13 mouse cellular contexts compared by ENCODE assay signal in the genomic region with DNA sequence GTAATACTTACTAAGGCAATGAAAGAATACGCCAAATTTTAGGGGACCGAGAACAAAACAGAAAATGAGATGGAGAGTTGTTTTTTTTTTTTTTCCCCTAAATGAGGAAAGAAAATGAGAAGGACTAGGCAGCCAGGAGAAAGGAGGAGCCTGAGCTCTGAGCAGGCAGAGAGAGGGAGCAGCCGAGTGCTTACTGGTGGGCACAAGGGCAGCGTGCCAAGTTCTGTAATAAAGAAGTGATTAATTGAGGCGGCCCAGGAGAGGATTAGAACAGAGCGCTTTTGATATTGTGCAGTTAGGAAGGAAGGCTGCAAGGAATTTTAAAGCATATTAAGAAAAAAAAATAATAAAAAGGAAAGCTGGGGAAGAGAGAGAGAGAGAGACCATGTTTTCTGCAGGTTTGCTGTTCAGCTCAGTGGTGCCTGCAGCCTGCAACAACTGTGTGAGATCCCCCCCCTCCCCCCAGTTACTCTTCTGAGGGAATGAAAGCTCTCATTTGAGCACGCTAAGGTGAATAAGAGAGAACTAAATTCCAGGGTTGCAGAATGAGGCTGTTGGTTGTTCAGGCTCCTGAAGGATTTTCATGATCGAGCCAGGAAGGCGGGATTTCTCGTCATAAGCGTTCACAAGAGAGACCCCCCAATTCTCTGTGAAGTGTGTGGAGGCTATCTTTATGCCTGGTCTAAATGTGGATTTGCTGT. TPM values are rescaled to one million over a fixed set of nuclear protein-coding genes. Genes with fewer than 3 reads are reported as not detected.
DNase-seq lines count a peak whose midpoint lies in the region; ATAC-seq and TF ChIP-seq lines count a peak whose summit lies in the region.
"Had no signal": no experiment of that assay in that cellular context is flagged by ENCODE, and none has a peak within 500 bp of the region (broad histone marks: within the 10 kb centered on the region; RNA-seq: fewer than 3 reads in every experiment).

No protein-coding gene starts in this region.

- no peak overlapping the region for H3K4me3 ChIP-seq in hindbrain, embryonic 12.5 days
- H3K4me3 ChIP-seq in hindbrain, embryonic 11.5 days (ENCODE audit: low read depth, low read length) = no peak overlapping the region
- no peak overlapping the region for H3K4me3 ChIP-seq in stomach, embryonic 14.5 days (ENCODE audit: low read depth, low read length)
- H3K4me3 ChIP-seq in stomach, postnatal 0 days (ENCODE audit: low read depth, low read length) = no peak overlapping the region
- no peak overlapping the region for H3K4me3 ChIP-seq in limb, embryonic 14.5 days (replicated peaks; ENCODE audit: low read length)
- no peak overlapping the region for H3K4me3 ChIP-seq in stomach, embryonic 16.5 days (replicated peaks; ENCODE audit: low read length)
- H3K4me3 ChIP-seq: left cerebral cortex, adult 2 months had no signal

- WGBS in hindbrain, embryonic 12.5 days = 58% methylated on average over 11 of the region's 11 CpGs
- 75% methylated on average over 11 of the region's 11 CpGs for WGBS in hindbrain, embryonic 11.5 days
- 40% methylated on average over 11 of the region's 11 CpGs for WGBS in stomach, embryonic 14.5 days
- WGBS in stomach, postnatal 0 days = 41% methylated on average over 11 of the region's 11 CpGs
- WGBS in limb, embryonic 14.5 days = 40% methylated on average over 11 of the region's 11 CpGs
- whole genome bisulfite sequencing in stomach, embryonic 16.5 days = 42% methylated on average over 11 of the region's 11 CpGs

- peaks cover 23% of the 10 kb centered on the region for H3K4me1 ChIP-seq in hindbrain, embryonic 12.5 days
- peaks cover 3% of the 10 kb centered on the region for H3K4me1 ChIP-seq in hindbrain, embryonic 11.5 days (replicated peaks; ENCODE audit: control insufficient read depth, insufficient read depth, low read length)
- peaks cover 20% of the 10 kb centered on the region; the same call in 1 of the 2 replicates for H3K4me1 ChIP-seq in stomach, embryonic 14.5 days (ENCODE audit: control insufficient read depth, insufficient read depth, low read length)
- H3K4me1 ChIP-seq in stomach, postnatal 0 days (replicated peaks; ENCODE audit: control insufficient read depth, insufficient read depth) = no peaks in the 10 kb centered on the region
- H3K4me1 ChIP-seq in limb, embryonic 14.5 days (ENCODE audit: control insufficient read depth, insufficient read depth, low read length) = peaks cover 17% of the 10 kb centered on the region
- 0 out of 2 replicates have a peak, but pooled peaks cover 2% of the 10 kb centered on the region for H3K4me1 ChIP-seq in stomach, embryonic 16.5 days (ENCODE audit: control insufficient read depth, insufficient read depth, low read length)

- no peaks in the 10 kb centered on the region for H3K36me3 ChIP-seq in hindbrain, embryonic 12.5 days
- H3K36me3 ChIP-seq in hindbrain, embryonic 11.5 days (ENCODE audit: control insufficient read depth, insufficient read depth, low read length) = no peaks in the 10 kb centered on the region
- H3K36me3 ChIP-seq in stomach, embryonic 14.5 days (ENCODE audit: control insufficient read depth, insufficient read depth, low read length) = no peaks in the 10 kb centered on the region
- no peaks in the 10 kb centered on the region for H3K36me3 ChIP-seq in stomach, postnatal 0 days (ENCODE audit: control insufficient read depth, insufficient read depth, low read length)
- no peaks in the 10 kb centered on the region for H3K36me3 ChIP-seq in limb, embryonic 14.5 days (ENCODE audit: control insufficient read depth, insufficient read depth, low read length)
- H3K36me3 ChIP-seq in stomach, embryonic 16.5 days (ENCODE audit: control insufficient read depth, insufficient read depth, low read length) = no peaks in the 10 kb centered on the region

- DNase-seq in hindbrain, embryonic 11.5 days (ENCODE audit: low spot score) = no peak
- no peak for DNase-seq in stomach, postnatal 0 days (ENCODE audit: low spot score)
- peak; percentile 76 for DNase-seq in limb, embryonic 14.5 days (ENCODE audit: low spot score)
- DNase-seq in heart, adult 9 months (ENCODE audit: low spot score in 2 of 2) = no peak

- no peak overlapping the region for H3K4me2 ChIP-seq in hindbrain, embryonic 12.5 days (replicated peaks)
- no peak overlapping the region for H3K4me2 ChIP-seq in hindbrain, embryonic 11.5 days (replicated peaks; ENCODE audit: low read depth, low read length)
- no peak overlapping the region for H3K4me2 ChIP-seq in stomach, embryonic 14.5 days (replicated peaks; ENCODE audit: low read depth, low read length)
- H3K4me2 ChIP-seq in stomach, postnatal 0 days (replicated peaks; ENCODE audit: low read depth) = no peak overlapping the region
- H3K4me2 ChIP-seq in limb, embryonic 14.5 days (replicated peaks; ENCODE audit: low read depth, low read length, severe bottlenecking) = peak overlapping the region; percentile 19; the same call in 1 of the 2 replicates
- no peak overlapping the region for H3K4me2 ChIP-seq in stomach, embryonic 16.5 days (ENCODE audit: low read depth, low read length)
- H3K4me2 ChIP-seq: heart, embryonic 11.5 days had no signal

- TF ChIP-seq CTCF in stomach, postnatal 0 days (IDR thresholded peaks at IDR 0.05; ENCODE audit: low read depth) = no peak

- H3K27ac ChIP-seq in hindbrain, embryonic 12.5 days = peak overlapping the region; percentile 36; the same call in 1 of the 2 replicates
- H3K27ac ChIP-seq in hindbrain, embryonic 11.5 days (ENCODE audit: low read depth, low read length) = no peak overlapping the region
- H3K27ac ChIP-seq in stomach, embryonic 14.5 days (ENCODE audit: low read length) = no peak overlapping the region
- H3K27ac ChIP-seq in stomach, postnatal 0 days (replicated peaks) = no peak overlapping the region
- peak overlapping the region; percentile 27; the same call in 1 of the 2 replicates for H3K27ac ChIP-seq in limb, embryonic 14.5 days (replicated peaks; ENCODE audit: low read depth, low read length)
- H3K27ac ChIP-seq in stomach, embryonic 16.5 days (ENCODE audit: low read length) = no peak overlapping the region
- H3K27ac ChIP-seq: left cerebral cortex, adult 2 months had no signal

- no peak overlapping the region for H3K9ac ChIP-seq in hindbrain, embryonic 12.5 days
- H3K9ac ChIP-seq in hindbrain, embryonic 11.5 days (ENCODE audit: low read depth, low read length) = no peak overlapping the region
- no peak overlapping the region for H3K9ac ChIP-seq in stomach, embryonic 14.5 days (replicated peaks; ENCODE audit: low read depth, low read length)
- H3K9ac ChIP-seq in stomach, postnatal 0 days (ENCODE audit: low read length) = no peak overlapping the region
- no peak overlapping the region for H3K9ac ChIP-seq in limb, embryonic 14.5 days (ENCODE audit: low read depth, low read length, severe bottlenecking)
- H3K9ac ChIP-seq in stomach, embryonic 16.5 days (ENCODE audit: low read length) = no peak overlapping the region

- no peaks in the 10 kb centered on the region for H3K9me3 ChIP-seq in hindbrain, embryonic 12.5 days (replicated peaks)
- no peaks in the 10 kb centered on the region for H3K9me3 ChIP-seq in hindbrain, embryonic 11.5 days (ENCODE audit: control insufficient read depth, low read length)
- H3K9me3 ChIP-seq in stomach, embryonic 14.5 days (ENCODE audit: control insufficient read depth, low read depth, low read length) = no peaks in the 10 kb centered on the region
- no peaks in the 10 kb centered on the region for H3K9me3 ChIP-seq in stomach, postnatal 0 days (ENCODE audit: control insufficient read depth, low read length)
- no peaks in the 10 kb centered on the region for H3K9me3 ChIP-seq in limb, embryonic 14.5 days (ENCODE audit: control insufficient read depth, low read length)
- H3K9me3 ChIP-seq in stomach, embryonic 16.5 days (replicated peaks; ENCODE audit: control insufficient read depth, low read length) = no peaks in the 10 kb centered on the region

- peak; percentile 57; the same call in 1 of the 2 replicates for ATAC-seq in hindbrain, embryonic 12.5 days (ENCODE audit: low FRiP score)
- no peak for ATAC-seq in hindbrain, embryonic 11.5 days (ENCODE audit: low FRiP score)
- peak; percentile 46; the same call in 1 of the 2 replicates for ATAC-seq in stomach, embryonic 14.5 days (ENCODE audit: insufficient number of reproducible peaks, insufficient read depth, low FRiP score, low read depth)
- ATAC-seq in stomach, postnatal 0 days (ENCODE audit: low FRiP score, low TSS enrichment) = no peak
- ATAC-seq in limb, embryonic 14.5 days (ENCODE audit: low FRiP score, low read depth) = peak; percentile 68
- ATAC-seq in stomach, embryonic 16.5 days (ENCODE audit: insufficient read depth, low FRiP score) = peak; percentile 54; the same call in 1 of the 2 replicates
- ATAC-seq in megakaryocyte progenitor cell, adult 5-6 weeks (replicated peaks; ENCODE audit: poor library complexity) = no peak
- ATAC-seq: lung, postnatal 0 days had no signal

- TF ChIP-seq EP300 in stomach, postnatal 0 days (optimal IDR thresholded peaks at IDR 0.05) = no peak

- TF ChIP-seq POLR2A in limb, embryonic 14.5 days (IDR thresholded peaks at IDR 0.05; ENCODE audit: borderline replicate concordance, extremely low read depth, insufficient read depth, insufficient read length) = no peak

- H3K27me3 ChIP-seq in hindbrain, embryonic 12.5 days = peaks cover 85% of the 10 kb centered on the region
- peaks cover 37% of the 10 kb centered on the region for H3K27me3 ChIP-seq in hindbrain, embryonic 11.5 days (ENCODE audit: control insufficient read depth, insufficient read depth, low read length)
- H3K27me3 ChIP-seq in stomach, embryonic 14.5 days (ENCODE audit: control insufficient read depth, insufficient read depth, low read length) = 0 out of 2 replicates have a peak, but pooled peaks cover 3% of the 10 kb centered on the region
- H3K27me3 ChIP-seq in stomach, postnatal 0 days (ENCODE audit: control insufficient read depth, insufficient read depth, low read length) = no peaks in the 10 kb centered on the region
- H3K27me3 ChIP-seq in limb, embryonic 14.5 days (ENCODE audit: control insufficient read depth, insufficient read depth, low read length) = 0 out of 2 replicates have a peak, but pooled peaks cover 8% of the 10 kb centered on the region
- H3K27me3 ChIP-seq in stomach, embryonic 16.5 days (ENCODE audit: control insufficient read depth, insufficient read depth, low read length) = peaks cover 7% of the 10 kb centered on the region

RNA-seq across cellular contexts. Expression of a gene that starts 41.3 kb away (rescaled TPM):
- 0.12 TPM in 1 of 2 replicates, not detected in the other for polyA plus RNA-seq in hindbrain, embryonic 12.5 days (2016; fragmentation: Nextera tagmentation; extraction: Ambion mirVana)
- not detected in 2 replicates for polyA plus RNA-seq in hindbrain, embryonic 11.5 days (2014; fragmentation: Nextera tagmentation; extraction: Ambion mirVana)
- 0.18 TPM in 1 of 2 replicates, not detected in the other for polyA plus RNA-seq in stomach, embryonic 14.5 days (2014; fragmentation: Nextera tagmentation; extraction: Ambion mirVana)
- not detected in 2 replicates for polyA plus RNA-seq in stomach, postnatal 0 days (2015; fragmentation: Nextera tagmentation; extraction: Ambion mirVana)
- not detected in 2 replicates for polyA plus RNA-seq in limb, embryonic 14.5 days (2012; rRNA removed)
- polyA plus RNA-seq in limb, embryonic 14.5 days (2014; fragmentation: Nextera tagmentation; extraction: Ambion mirVana) = not detected in 2 replicates
- 0.09 TPM in 1 of 2 replicates, not detected in the other for polyA plus RNA-seq in stomach, embryonic 16.5 days (2015; fragmentation: Nextera tagmentation; extraction: Ambion mirVana)
- not detected in 2 replicates for total RNA-seq in megakaryocyte progenitor cell, adult 5-6 weeks (2015)
- total RNA-seq in megakaryocyte progenitor cell, adult 5-6 weeks (2017) = 0.20 TPM in 1 of 2 replicates, not detected in the other
- total RNA-seq: common myeloid progenitor, adult 5-6 weeks; left cerebral cortex, adult 2 months had no signal
- polyA plus RNA-seq: heart, embryonic 11.5 days; intestine, embryonic 14.5 days; lung, postnatal 0 days had no signal

Comparison
In these comparisons a context has a peak if more than half of its experiments do, and no peak if none do; other contexts are left out.
1. ATAC-seq: peak in hindbrain, embryonic 12.5 days (single experiment), stomach, embryonic 14.5 days (single experiment), limb, embryonic 14.5 days (single experiment) and stomach, embryonic 16.5 days (single experiment); none in hindbrain, embryonic 11.5 days (single experiment), stomach, postnatal 0 days (single experiment) and megakaryocyte progenitor cell, adult 5-6 weeks (single experiment).
2. H3K27ac ChIP-seq: peak in hindbrain, embryonic 12.5 days (single experiment) and limb, embryonic 14.5 days (single experiment); none in hindbrain, embryonic 11.5 days (single experiment), stomach, embryonic 14.5 days (single experiment), stomach, postnatal 0 days (single experiment) and stomach, embryonic 16.5 days (single experiment).